Mouse (Mus musculus) MEL (cell line): ENCODE results near the gene Zic2.

Experiments used
- EP300 ChIP-seq, 2 experiments: IDR thresholded peaks; 2 replicates each; pipeline ENCODE4 v1.6.1; 2011; ENCODE audit warnings: improper control_type of control experiment in 2 of 2, low read length in 2 of 2, low read depth in 1 of 2, mild to moderate bottlenecking in 1 of 2
- MEF2A ChIP-seq: IDR thresholded peaks from 2 replicates; pipeline ENCODE4 v1.6.1; 2014; ENCODE audit warnings: low read depth, mild to moderate bottlenecking, inconsistent platforms, low read length, improper control_type of control experiment; ENCODE audit not compliant: poor library complexity, insufficient replicate concordance, severe bottlenecking; ENCODE audit errors: extremely low read depth
- RAD21 ChIP-seq: IDR thresholded peaks from 2 replicates; pipeline ENCODE4 v1.6.1; 2011; ENCODE audit warnings: mild to moderate bottlenecking, low read depth, low read length, improper control_type of control experiment

- TF ChIP-seq RAD21 = no peak
- TF ChIP-seq EP300 (IDR thresholded peaks at IDR 0.05; ENCODE audit: low read depth in 1 of 2, low read length in 2 of 2) = no peak
- no peak for TF ChIP-seq MEF2A
These were observed 41.2 kb upstream of the Zic2 start for GRCm38 (mm10) chr14:122434039-122434438.
